Mouse (Mus musculus) heart, embryonic 13.5 days (tissue): ENCODE data around the gene Wiz. TPM values are rescaled to one million over a fixed set of nuclear protein-coding genes. Genes with fewer than 3 reads are reported as not detected.

ENCODE experiments used
- ATAC-seq: fragments of 200-750 bp; cut with Nextera tagmentation; 2 replicates; pipeline ENCODE4 v1.8.0; 2017; ENCODE audit warnings: moderate TSS enrichment; ENCODE audit not compliant: insufficient number of reproducible peaks, low FRiP score, low TSS enrichment; ENCODE audit errors: extremely low read depth
- H3K27ac ChIP-seq: fragments of 300-500 bp; sonication (generic); replicated peaks from 2 replicates; pipeline ENCODE4 v1.5.1; 2015; ENCODE audit warnings: moderate library complexity, mild to moderate bottlenecking, inconsistent platforms
- H3K27me3 ChIP-seq: fragments of 300-500 bp; sonication (generic); replicated peaks from 2 replicates; pipeline ENCODE4 v1.6.1; 2015; ENCODE audit warnings: mild to moderate bottlenecking, inconsistent platforms
- H3K36me3 ChIP-seq: fragments of 300-500 bp; sonication (generic); 2 replicates; pipeline ENCODE4 v1.6.1; 2015; ENCODE audit warnings: mild to moderate bottlenecking, inconsistent platforms
- H3K4me1 ChIP-seq: fragments of 300-500 bp; sonication (generic); 2 replicates; pipeline ENCODE4 v1.6.1; 2015; ENCODE audit warnings: inconsistent platforms
- H3K4me2 ChIP-seq: fragments of 300-500 bp; sonication (generic); 2 replicates; pipeline ENCODE4 v1.6.1; 2015; ENCODE audit warnings: inconsistent platforms, mild to moderate bottlenecking, moderate library complexity
- H3K4me3 ChIP-seq: fragments of 300-500 bp; sonication (generic); 2 replicates; pipeline ENCODE4 v1.5.1; 2015; ENCODE audit warnings: moderate library complexity, mild to moderate bottlenecking, inconsistent platforms
- H3K9ac ChIP-seq: fragments of 300-500 bp; sonication (generic); 2 replicates; pipeline ENCODE4 v1.6.1; 2015; ENCODE audit warnings: inconsistent platforms, mild to moderate bottlenecking, moderate library complexity
- H3K9me3 ChIP-seq: fragments of 300-500 bp; sonication (generic); 2 replicates; pipeline ENCODE4 v1.6.1; 2016; ENCODE audit warnings: inconsistent platforms
- WGBS: fragments of 180-500 bp; shearing (Covaris S2); methylation state at CpG from one replicate; pipeline ENCODE4 v1.1.7; 2015; ENCODE audit warnings: mixed read lengths; 5-methylcytosine and 5-hydroxymethylcytosine counted together
- microRNA-seq: library from miRNA; unstranded; fragments of <30 nt; microRNA quantifications from one replicate; pipeline ENCODE4, GENCODE M21; 2016
- polyA plus RNA-seq: library from polyadenylated mRNA; unstranded; fragments of >200 nt; fragmentation: Nextera tagmentation; extraction: Ambion mirVana; gene quantifications from 2 replicates; pipeline ENCODE4 v1.2.1, GENCODE M21; 2015

The Wiz gene
- polyA plus RNA-seq, 1 experiment from 2014 or later, result 10.9 TPM

DNA sequence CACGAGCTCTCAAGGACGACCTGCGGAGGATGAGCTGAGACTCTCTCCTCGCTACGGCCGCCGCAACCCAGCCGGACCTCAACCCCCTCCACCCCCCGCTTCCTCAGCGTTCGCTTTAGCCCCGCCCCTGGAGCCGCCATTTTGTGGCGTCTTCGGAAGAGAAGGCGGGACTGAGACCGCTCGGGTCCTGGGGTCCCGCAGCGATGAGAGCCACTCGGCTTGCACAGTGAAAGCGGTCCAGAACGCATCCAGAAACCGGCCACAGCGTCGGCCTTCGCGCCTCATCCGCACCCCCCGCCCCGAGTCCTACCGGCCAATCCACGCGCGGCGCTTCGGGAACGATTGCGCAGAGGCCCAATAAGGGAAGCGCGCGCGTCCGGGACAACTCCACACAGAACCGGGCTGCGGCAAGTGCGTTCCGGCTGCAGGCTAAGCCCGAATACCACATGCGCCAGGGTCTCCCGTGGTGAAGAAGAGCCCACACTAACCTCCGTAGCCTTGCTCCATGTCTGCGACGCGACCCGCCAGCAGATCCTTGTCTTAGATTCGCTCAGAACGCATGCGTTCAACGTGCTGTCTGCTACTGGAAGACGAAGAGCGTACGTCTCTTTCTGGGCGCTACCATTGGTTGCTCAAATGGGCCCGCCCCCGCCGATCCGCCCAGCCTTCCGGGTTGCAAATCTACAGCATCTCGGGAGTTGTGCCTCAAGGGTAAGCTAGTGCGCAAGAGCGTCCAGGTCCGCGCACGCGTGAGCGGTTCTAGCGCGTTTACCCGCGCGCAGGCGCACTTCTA is 68.4 kb downstream of the Wiz start, which contains the start of gene Akap8:
Akap8 (minus strand) TSS at position 642 of the 793 bp plus-strand sequence.
- H3K27ac ChIP-seq, result peak within 1 kb of the TSS; percentile 98
- peak within 1 kb of the TSS; percentile 90 for H3K4me2 ChIP-seq
- H3K4me1 ChIP-seq, result peaks cover 38% of the 10 kb centered on the region
- under 1% methylated on average over 83 of the region's 83 CpGs for WGBS
- H3K4me3 ChIP-seq, result peak within 1 kb of the TSS; percentile 95
- H3K9ac ChIP-seq, result peak within 1 kb of the TSS; percentile 96
- peak; percentile 96 for ATAC-seq
- no peaks in the 10 kb centered on the region for H3K9me3 ChIP-seq
- no peaks in the 10 kb centered on the region for H3K27me3 ChIP-seq
- H3K36me3 ChIP-seq, result peaks cover 54% of the 10 kb centered on the region

DNA sequence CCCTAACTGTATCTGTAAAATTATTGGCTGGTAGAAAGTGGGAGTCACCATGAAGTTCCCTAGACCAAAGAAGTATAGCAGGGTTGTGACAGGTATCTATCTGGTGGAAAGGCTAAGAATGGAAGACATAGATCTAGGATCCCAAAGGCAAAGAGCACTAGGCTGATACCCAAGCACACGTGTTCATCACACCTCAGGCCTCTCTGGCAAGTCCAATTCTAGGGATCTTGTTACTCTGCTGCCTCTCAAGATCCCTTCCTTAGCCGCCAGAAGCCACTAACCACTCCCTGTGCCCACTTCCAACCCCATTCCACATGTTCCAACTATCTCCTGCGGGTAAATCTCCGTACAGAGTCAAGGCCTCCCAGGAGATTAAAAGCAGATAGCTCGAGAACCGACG is 69.3 kb downstream of the Wiz start:
- no peak for ATAC-seq
- peak overlapping the region; percentile 96 for H3K9ac ChIP-seq
- H3K4me2 ChIP-seq, result peak overlapping the region; percentile 90
- H3K27ac ChIP-seq, result peak overlapping the region; percentile 98
- whole genome bisulfite sequencing, result under 1% methylated on average over 7 of the region's 7 CpGs
- H3K9me3 ChIP-seq, result no peaks in the 10 kb centered on the region
- H3K4me3 ChIP-seq, result peak overlapping the region; percentile 95
- no peaks in the 10 kb centered on the region for H3K27me3 ChIP-seq
- H3K36me3 ChIP-seq, result peaks cover 54% of the 10 kb centered on the region
- H3K4me1 ChIP-seq, result peaks cover 38% of the 10 kb centered on the region

DNA sequence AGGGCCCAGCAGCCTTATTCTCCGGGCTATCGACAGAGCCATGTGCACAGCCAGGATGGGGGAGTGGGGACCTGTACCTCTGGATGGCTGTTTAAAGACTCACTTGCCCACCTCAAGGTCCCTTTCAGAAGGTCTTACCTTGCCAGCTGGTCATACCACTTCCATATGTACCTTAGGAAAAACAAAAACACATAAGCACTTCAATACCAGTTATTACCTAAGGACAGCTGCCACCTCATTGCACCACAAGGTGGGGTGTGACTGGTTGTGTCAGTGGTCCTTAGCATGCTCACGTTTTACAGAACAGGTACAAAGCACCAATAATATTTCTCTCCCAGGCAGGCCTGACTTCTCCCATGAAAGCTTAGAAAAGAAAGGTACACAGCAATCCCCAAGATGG is 71.5 kb downstream of the Wiz start:
- WGBS, result 80% methylated on average over 3 of the region's 3 CpGs
- no peak overlapping the region for H3K27ac ChIP-seq
- no peak overlapping the region for H3K4me2 ChIP-seq
- no peaks in the 10 kb centered on the region for H3K9me3 ChIP-seq
- H3K36me3 ChIP-seq, result peaks cover 60% of the 10 kb centered on the region
- no peaks in the 10 kb centered on the region for H3K27me3 ChIP-seq
- H3K9ac ChIP-seq, result no peak overlapping the region
- ATAC-seq, result no peak
- H3K4me3 ChIP-seq, result no peak overlapping the region
- peaks cover 34% of the 10 kb centered on the region for H3K4me1 ChIP-seq

DNA sequence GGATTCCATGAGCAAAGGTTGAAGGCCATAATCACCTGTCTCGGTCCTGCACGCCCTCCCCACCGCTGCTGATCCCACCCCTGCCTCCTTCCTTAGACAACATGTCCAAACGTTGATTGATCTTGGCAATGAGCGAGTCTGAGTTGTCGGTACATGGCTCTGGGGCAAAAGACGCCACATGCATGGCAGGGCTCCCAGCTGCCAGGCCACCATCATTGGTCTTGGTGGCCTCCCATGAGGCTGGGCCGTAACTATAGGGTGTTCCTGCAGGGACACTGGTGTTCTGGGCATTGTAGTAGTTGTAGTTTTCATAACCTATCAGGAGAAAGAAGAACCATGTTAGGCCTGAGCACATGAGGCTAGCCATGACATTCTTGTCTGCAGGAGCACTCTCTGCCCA is 72.2 kb downstream of the Wiz start:
- peaks cover 66% of the 10 kb centered on the region for H3K36me3 ChIP-seq

DNA sequence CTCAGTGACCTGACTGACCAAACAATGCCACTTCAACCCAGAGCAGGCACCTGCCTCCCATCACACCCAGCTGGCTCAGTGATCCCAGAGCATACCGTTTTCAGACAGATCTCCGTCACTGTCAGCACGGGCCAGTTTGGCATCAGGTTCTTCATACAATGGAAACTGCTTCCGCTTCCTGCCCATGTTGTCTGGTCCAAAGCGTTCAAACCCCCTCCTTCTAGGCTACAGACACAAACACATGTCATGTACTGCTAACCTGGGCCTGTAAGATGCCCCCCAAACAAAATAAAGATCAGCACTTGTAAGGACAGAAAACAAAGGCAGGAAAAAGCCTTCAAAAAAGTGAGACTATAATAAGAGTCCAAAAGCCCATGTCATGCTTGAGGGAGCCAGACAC is 73.7 kb downstream of the Wiz start:
- Histone ChIP-seq H3K27me3 (no peaks in the 10 kb centered on the region), H3K9ac (no peak overlapping the region), H3K4me2 (no peak overlapping the region), H3K27ac (no peak overlapping the region), H3K36me3 (peaks cover 81% of the 10 kb centered on the region), H3K9me3 (no peaks in the 10 kb centered on the region), H3K4me3 (no peak overlapping the region), H3K4me1 (peaks cover 24% of the 10 kb centered on the region)
- ATAC-seq, result no peak
- WGBS, result 88% methylated on average over 5 of the region's 5 CpGs

More for the DNA sequence above, 72.2 kb downstream of the Wiz start:
- Histone ChIP-seq H3K4me3 (no peak overlapping the region), H3K9ac (no peak overlapping the region), H3K4me2 (no peak overlapping the region), H3K27me3 (no peaks in the 10 kb centered on the region), H3K9me3 (no peaks in the 10 kb centered on the region), H3K27ac (no peak overlapping the region), H3K4me1 (peaks cover 28% of the 10 kb centered on the region)
- ATAC-seq, result no peak
- 93% methylated on average over 8 of the region's 8 CpGs for WGBS

DNA sequence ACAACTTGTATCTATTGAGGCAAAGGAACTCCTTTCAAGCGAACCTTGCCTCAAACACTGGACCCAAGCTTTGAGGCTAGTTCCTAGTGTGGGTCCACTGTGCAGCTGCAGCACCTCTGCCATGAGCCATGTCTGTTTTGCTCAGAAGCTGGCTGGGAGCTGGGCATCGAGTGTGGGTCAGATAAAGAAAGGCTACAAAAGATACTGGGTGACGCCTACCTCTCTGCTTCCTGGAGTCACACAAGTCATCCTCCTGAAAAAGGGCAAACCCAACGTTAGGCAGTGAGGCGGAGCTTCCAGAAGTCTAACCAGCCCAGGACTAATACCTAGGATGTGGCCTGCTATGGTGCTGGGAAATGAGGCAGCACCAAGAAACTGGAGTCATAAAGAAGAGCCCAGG is 75.3 kb downstream of the Wiz start:
- Histone ChIP-seq H3K27ac (no peak overlapping the region), H3K4me1 (peaks cover 12% of the 10 kb centered on the region), H3K4me2 (no peak overlapping the region), H3K9ac (no peak overlapping the region), H3K27me3 (no peaks in the 10 kb centered on the region), H3K36me3 (peaks cover 98% of the 10 kb centered on the region), H3K4me3 (no peak overlapping the region), H3K9me3 (no peaks in the 10 kb centered on the region)
- WGBS, result 65% methylated on average over 5 of the region's 5 CpGs
- no peak for ATAC-seq

DNA sequence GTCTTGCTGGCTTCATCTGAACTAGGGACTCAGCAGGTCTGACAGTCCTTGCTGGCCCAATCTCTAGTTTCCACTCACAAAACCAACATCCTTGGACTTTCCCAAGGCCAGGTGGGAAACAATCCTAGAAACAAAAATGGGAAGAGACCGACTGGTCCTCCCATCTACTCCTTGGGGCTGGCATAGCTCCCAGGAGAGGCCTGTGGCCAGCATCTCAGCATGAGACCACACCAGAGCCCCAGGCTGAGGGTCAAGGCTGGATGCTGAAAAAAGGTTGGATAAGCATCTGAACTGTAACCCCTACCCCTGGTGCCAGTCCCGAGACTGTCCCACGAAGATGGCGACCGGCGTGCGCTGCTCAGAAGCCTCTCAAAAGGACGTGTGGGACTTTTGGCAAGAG is 76.4 kb downstream of the Wiz start:
- 97% methylated on average over 8 of the region's 8 CpGs for WGBS
- Histone ChIP-seq H3K4me3 (no peak overlapping the region), H3K27ac (no peak overlapping the region), H3K27me3 (no peaks in the 10 kb centered on the region), H3K4me2 (no peak overlapping the region), H3K36me3 (peaks cover 100% of the 10 kb centered on the region), H3K9ac (no peak overlapping the region), H3K4me1 (0 out of 2 replicates have a peak, but pooled peaks cover 1% of the 10 kb centered on the region), H3K9me3 (no peaks in the 10 kb centered on the region)
- no peak for ATAC-seq

DNA sequence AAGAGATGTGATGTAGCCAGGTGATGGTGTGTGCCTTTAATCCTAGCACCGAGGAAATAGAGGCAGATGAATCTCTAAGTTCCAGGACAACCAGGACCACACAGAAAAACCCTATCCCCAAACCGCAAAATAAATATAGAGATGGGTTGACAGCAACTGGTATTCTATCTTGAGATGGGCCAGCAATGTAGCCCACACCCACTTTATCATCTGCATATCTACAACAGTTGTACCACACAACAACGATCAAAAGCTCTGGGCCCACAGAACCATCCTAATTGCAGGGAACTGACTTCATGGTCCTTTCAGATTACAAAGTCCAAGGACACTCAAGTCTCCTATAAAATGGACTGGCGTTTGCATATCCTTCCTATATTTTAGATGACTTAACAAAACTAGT is 81.3 kb downstream of the Wiz start:
- no peak overlapping the region for H3K9ac ChIP-seq
- H3K9me3 ChIP-seq, result no peaks in the 10 kb centered on the region
- H3K4me1 ChIP-seq, result no peaks in the 10 kb centered on the region
- 84% methylated on average over 4 of the region's 4 CpGs for WGBS
- no peak overlapping the region for H3K4me2 ChIP-seq
- ATAC-seq, result no peak
- H3K36me3 ChIP-seq, result peaks cover 100% of the 10 kb centered on the region
- H3K27me3 ChIP-seq, result no peaks in the 10 kb centered on the region
- H3K27ac ChIP-seq, result no peak overlapping the region
- H3K4me3 ChIP-seq, result no peak overlapping the region

Small RNA genes lying within 50 kb of the gene (microRNA-seq; reads per million reads assigned to microRNA genes)
- not detected for gene Gm22201

Other genes with a start within 250 kb of the Wiz start
- gene Notch3, start 222.6 kb downstream of the Wiz start, polyA plus RNA-seq, result 5.7 and 5.9 TPM in 2 replicates
- gene Ephx3, start 199.9 kb downstream of the Wiz start, polyA plus RNA-seq, result 0.11 TPM in 1 of 2 replicates, not detected in the other
- 58.8 and 64.2 TPM in 2 replicates for gene Brd4, start 104.7 kb downstream of the Wiz start, polyA plus RNA-seq
- 65.8 and 67.8 TPM in 2 replicates for gene Akap8, start 68.2 kb downstream of the Wiz start, polyA plus RNA-seq
- 83.9 and 84.3 TPM in 2 replicates for gene Akap8l, start 38.8 kb downstream of the Wiz start, polyA plus RNA-seq
- 0.49 and 1.1 TPM in 2 replicates for gene Rasal3, start 14.1 kb upstream of the Wiz start, polyA plus RNA-seq
- gene Pglyrp2, start 34.7 kb upstream of the Wiz start, polyA plus RNA-seq, result 0.09 and 0.16 TPM in 2 replicates
- gene Cyp4f39, start 63.3 kb upstream of the Wiz start, polyA plus RNA-seq, result 0.15 and 0.38 TPM in 2 replicates
- 6.4 and 7.5 TPM in 2 replicates for gene Cyp4f17, start 116.6 kb upstream of the Wiz start, polyA plus RNA-seq
- 17.0 and 18.6 TPM in 2 replicates for gene Cyp4f16, start 147.1 kb upstream of the Wiz start, polyA plus RNA-seq
- not detected in 2 replicates for gene Cyp4f37, start 231.9 kb upstream of the Wiz start, polyA plus RNA-seq